Mouse (Mus musculus) midbrain, postnatal 0 days (tissue): Measurements from ENCODE around the gene Clstn2. TPM values are rescaled to one million over a fixed set of nuclear protein-coding genes. Genes with fewer than 3 reads are reported as not detected.

Experiments used
- ATAC-seq: fragments of 200-750 bp; cut with Nextera tagmentation; 2 replicates; pipeline ENCODE4 v1.8.0; 2017; ENCODE audit warnings: moderate number of reproducible peaks, mild to moderate bottlenecking, moderate TSS enrichment, moderate library complexity; ENCODE audit not compliant: low FRiP score
- DNase-seq: peaks from one replicate; pipeline ENCODE4 v3.0.0-alpha.2; 2015; ENCODE audit warnings: low spot score
- H3K27ac ChIP-seq: fragments of 300-500 bp; sonication (generic); 2 replicates; pipeline ENCODE4 v1.5.1; 2014; ENCODE audit warnings: low read depth, mild to moderate bottlenecking, low read length, mixed read lengths
- H3K27me3 ChIP-seq: fragments of 300-500 bp; sonication (generic); 2 replicates; pipeline ENCODE4 v1.6.1; 2014; ENCODE audit warnings: low read length, control low read depth, mixed read lengths; ENCODE audit not compliant: insufficient read depth
- H3K36me3 ChIP-seq: fragments of 300-500 bp; sonication (generic); 2 replicates; pipeline ENCODE4 v1.6.1; 2014; ENCODE audit warnings: low read length, control low read depth, mixed read lengths; ENCODE audit not compliant: insufficient read depth
- H3K4me1 ChIP-seq: fragments of 300-500 bp; sonication (generic); 2 replicates; pipeline ENCODE4 v1.6.1; 2014; ENCODE audit warnings: mild to moderate bottlenecking, control low read depth, antibody characterized with exemption, low read length, mixed read lengths; ENCODE audit not compliant: insufficient read depth
- H3K4me2 ChIP-seq: fragments of 300-500 bp; sonication (generic); 2 replicates; pipeline ENCODE4 v1.6.1; 2014; ENCODE audit warnings: low read depth, mild to moderate bottlenecking, low read length, mixed read lengths; ENCODE audit not compliant: poor library complexity, severe bottlenecking
- H3K4me3 ChIP-seq: fragments of 300-500 bp; sonication (generic); 2 replicates; pipeline ENCODE4 v1.5.1; 2014; ENCODE audit warnings: low read depth, mild to moderate bottlenecking, low read length, moderate library complexity
- H3K9ac ChIP-seq: fragments of 300-500 bp; sonication (generic); replicated peaks from 2 replicates; pipeline ENCODE4 v1.6.1; 2014; ENCODE audit warnings: mild to moderate bottlenecking, low read length, moderate library complexity, mixed read lengths; ENCODE audit not compliant: poor library complexity, severe bottlenecking
- H3K9me3 ChIP-seq: fragments of 300-500 bp; sonication (generic); 2 replicates; pipeline ENCODE4 v1.6.1; 2016; ENCODE audit warnings: low read length, control low read depth
- CTCF ChIP-seq: IDR thresholded peaks from 2 replicates; pipeline ENCODE4 v1.5.1; 2016; ENCODE audit warnings: antibody characterized with exemption, mild to moderate bottlenecking
- WGBS: fragments of 180-500 bp; shearing (Covaris S2); extraction: QIAGEN DNeasy Blood & Tissue Kit; methylation state at CpG from one replicate; pipeline ENCODE4 v1.1.7; 2014; 5-methylcytosine and 5-hydroxymethylcytosine counted together
- polyA plus RNA-seq: library from polyadenylated mRNA; unstranded; fragments of >200 nt; fragmentation: Nextera tagmentation; extraction: Ambion mirVana; gene quantifications from 2 replicates; pipeline ENCODE4 v1.2.1, GENCODE M21; 2015
- total RNA-seq: library from RNA; depleted of rRNA; stranded (reverse); fragments of >200 nt; gene quantifications from 2 replicates; pipeline ENCODE4 v1.2.3, GENCODE M21; 2014

Clstn2 gene
- total and polyA plus RNA-seq, 2 experiments from 2014 or later, result 9.2 to 45.7 TPM

GRCm38 (mm10) chr9:97420896-97421295 is 612.1 kb downstream of the Clstn2 start:
- H3K27me3 ChIP-seq, result no peaks in the 10 kb centered on the region
- ATAC-seq (no peak), DNase-seq (no peak)
- H3K4me1 ChIP-seq, result no peaks in the 10 kb centered on the region
- WGBS, result 56% methylated on average over 5 of the region's 5 CpGs
- no peak for TF ChIP-seq CTCF
- H3K36me3 ChIP-seq, result no peaks in the 10 kb centered on the region
- no peak overlapping the region for H3K4me3 ChIP-seq
- no peak overlapping the region for H3K27ac ChIP-seq
- no peak overlapping the region for H3K4me2 ChIP-seq
- no peaks in the 10 kb centered on the region for H3K9me3 ChIP-seq
- no peak overlapping the region for H3K9ac ChIP-seq

- 81% methylated on average over 6 of the region's 6 CpGs for WGBS
- no peak overlapping the region for H3K27ac ChIP-seq
- no peaks in the 10 kb centered on the region for H3K9me3 ChIP-seq
- no peak for TF ChIP-seq CTCF
- no peaks in the 10 kb centered on the region for H3K4me1 ChIP-seq
- no peaks in the 10 kb centered on the region for H3K36me3 ChIP-seq
- H3K4me2 ChIP-seq, result no peak overlapping the region
- DNase-seq (no peak), ATAC-seq (no peak)
- H3K9ac ChIP-seq, result no peak overlapping the region
- H3K27me3 ChIP-seq, result no peaks in the 10 kb centered on the region
- no peak overlapping the region for H3K4me3 ChIP-seq
These were observed 617.9 kb downstream of the Clstn2 start for GRCm38 (mm10) chr9:97414876-97415668.

- Histone ChIP-seq H3K36me3 (no peaks in the 10 kb centered on the region), H3K4me2 (no peak overlapping the region), H3K4me3 (no peak overlapping the region), H3K27me3 (no peaks in the 10 kb centered on the region), H3K9me3 (no peaks in the 10 kb centered on the region), H3K27ac (no peak overlapping the region), H3K4me1 (no peaks in the 10 kb centered on the region), H3K9ac (no peak overlapping the region)
- ATAC-seq (no peak), DNase-seq (peak; percentile 29)
- peak; percentile 64 for TF ChIP-seq CTCF
- 72% methylated on average over 2 of the region's 2 CpGs for WGBS
These were observed 624.8 kb downstream of the Clstn2 start for GRCm38 (mm10) chr9:97408142-97408541.
